Mouse (Mus musculus) MEL (cell line): ENCODE measurements at regions not wholly inside any gene's neighbourhood (a gene's known extent, or its start where the extent isn't known, plus 50 kb on each side); places are given as distances from the start of the nearest gene placed in this dataset.

Source experiments
- DNase-seq: peaks from one replicate; pipeline ENCODE4 v3.0.0; 2011; ENCODE audit warnings: low read depth, low spot score
- H3K27ac ChIP-seq: 2 replicates; pipeline ENCODE4 v1.5.1; 2012; ENCODE audit warnings: low read depth, mild to moderate bottlenecking, control low read depth, low read length, moderate library complexity; ENCODE audit not compliant: control insufficient read depth
- H3K27me3 ChIP-seq, 2 experiments: fragments of 150-350 bp in 1 of 2; sonication (generic) in 1 of 2; 2 replicates each; pipeline ENCODE4 v1.6.1; 2012; ENCODE audit warnings: low read length in 2 of 2, mild to moderate bottlenecking in 2 of 2, improper control_type of control experiment in 1 of 2, moderate library complexity in 1 of 2; ENCODE audit not compliant: insufficient read depth in 2 of 2, control insufficient read depth in 1 of 2
- H3K36me3 ChIP-seq, 2 experiments: 2 replicates each; pipeline ENCODE4 v1.6.1; 2012 to 2014; ENCODE audit warnings: low read length in 2 of 2, improper control_type of control experiment in 1 of 2, inconsistent platforms in 1 of 2, mild to moderate bottlenecking in 1 of 2; ENCODE audit not compliant: insufficient read depth in 2 of 2, control insufficient read depth in 1 of 2
- H3K4me1 ChIP-seq, 2 experiments: fragments of 150-350 bp in 1 of 2; sonication (generic) in 1 of 2; 2 replicates each; pipeline ENCODE4 v1.6.1; 2012; ENCODE audit warnings: low read length in 2 of 2, improper control_type of control experiment in 1 of 2, mild to moderate bottlenecking in 1 of 2; ENCODE audit not compliant: insufficient read depth in 2 of 2, control insufficient read depth in 1 of 2
- H3K4me3 ChIP-seq, 2 experiments: fragments of 150-350 bp in 1 of 2; sonication (generic) in 1 of 2; 2 replicates each; pipeline ENCODE4 v1.5.1; 2012; ENCODE audit warnings: low read depth in 2 of 2, low read length in 2 of 2, mild to moderate bottlenecking in 2 of 2, moderate library complexity in 2 of 2, control low read depth in 1 of 2, improper control_type of control experiment in 1 of 2; ENCODE audit not compliant: control insufficient read depth in 1 of 2, insufficient read depth in 1 of 2
- H3K79me2 ChIP-seq: 2 replicates; pipeline ENCODE4 v1.6.1; 2012; ENCODE audit warnings: mild to moderate bottlenecking, low read length, moderate library complexity; ENCODE audit not compliant: control insufficient read depth, poor library complexity, insufficient read depth
- H3K9ac ChIP-seq: 2 replicates; pipeline ENCODE4 v1.6.1; 2012; ENCODE audit warnings: low read depth, mild to moderate bottlenecking, control low read depth, low read length, moderate library complexity; ENCODE audit not compliant: control insufficient read depth, poor library complexity, severe bottlenecking
- H3K9me3 ChIP-seq: fragments of 150-350 bp; sonication (generic); replicated peaks from 2 replicates; pipeline ENCODE4 v1.6.1; 2012; ENCODE audit warnings: mild to moderate bottlenecking, low read length, improper control_type of control experiment, moderate library complexity; ENCODE audit not compliant: insufficient read depth
- BHLHE40 ChIP-seq: IDR thresholded peaks from 2 replicates; pipeline ENCODE4 v1.6.1; 2012; ENCODE audit warnings: low read depth, mild to moderate bottlenecking, inconsistent platforms, low read length, improper control_type of control experiment, borderline replicate concordance
- CHD1 ChIP-seq: IDR thresholded peaks from 2 replicates; pipeline ENCODE4 v1.6.1; 2012; ENCODE audit warnings: low read depth, mild to moderate bottlenecking, inconsistent platforms, low read length, improper control_type of control experiment
- CHD2 ChIP-seq: IDR thresholded peaks from 2 replicates; pipeline ENCODE4 v1.6.1; 2011; ENCODE audit warnings: low read length, improper control_type of control experiment
- CTCF ChIP-seq, 3 experiments: IDR thresholded peaks in 2 of 3; conservative IDR thresholded peaks in 1 of 3; 2 replicates each; pipeline ENCODE4 v1.5.1; 2011 to 2012; ENCODE audit warnings: low read length in 3 of 3, low read depth in 2 of 3, mild to moderate bottlenecking in 2 of 3, improper control_type of control experiment in 1 of 3, inconsistent platforms in 1 of 3, mixed read lengths in 1 of 3, moderate library complexity in 1 of 3; ENCODE audit not compliant: control insufficient read depth in 1 of 3, insufficient read depth in 1 of 3, poor library complexity in 1 of 3, severe bottlenecking in 1 of 3
- E2F4 ChIP-seq: IDR thresholded peaks from 2 replicates; pipeline ENCODE4 v1.6.1; 2011; ENCODE audit warnings: low read depth, low read length, improper control_type of control experiment, borderline replicate concordance
- EP300 ChIP-seq, 2 experiments: IDR thresholded peaks; 2 replicates each; pipeline ENCODE4 v1.6.1; 2011; ENCODE audit warnings: improper control_type of control experiment in 2 of 2, low read length in 2 of 2, low read depth in 1 of 2, mild to moderate bottlenecking in 1 of 2
- GATA1 ChIP-seq: IDR thresholded peaks from 2 replicates; pipeline ENCODE4 v1.6.1; 2011; ENCODE audit warnings: low read depth, low read length, improper control_type of control experiment
- HCFC1 ChIP-seq: IDR thresholded peaks from 2 replicates; pipeline ENCODE4 v1.6.1; 2012; ENCODE audit warnings: low read depth, mild to moderate bottlenecking, inconsistent platforms, low read length, improper control_type of control experiment, moderate library complexity
- JUND ChIP-seq: IDR thresholded peaks from 2 replicates; pipeline ENCODE4 v1.6.1; 2011; ENCODE audit warnings: low read depth, mild to moderate bottlenecking, improper control_type of control experiment, low read length
- KAT2A ChIP-seq: conservative IDR thresholded peaks from 2 replicates; pipeline ENCODE4 v1.6.1; 2012; ENCODE audit warnings: low read depth, low read length, improper control_type of control experiment, inconsistent platforms
- MAFK ChIP-seq: IDR thresholded peaks from 2 replicates; pipeline ENCODE4 v1.6.1; 2011; ENCODE audit warnings: low read depth, mild to moderate bottlenecking, low read length, improper control_type of control experiment, borderline replicate concordance
- MAX ChIP-seq: IDR thresholded peaks from 2 replicates; pipeline ENCODE4 v1.6.1; 2011; ENCODE audit warnings: low read length, improper control_type of control experiment
- MAZ ChIP-seq: IDR thresholded peaks from 2 replicates; pipeline ENCODE4 v1.6.1; 2012; ENCODE audit warnings: low read depth, mild to moderate bottlenecking, inconsistent platforms, low read length, improper control_type of control experiment
- MYC ChIP-seq: IDR thresholded peaks from 2 replicates; pipeline ENCODE4 v1.6.1; 2011; ENCODE audit warnings: low read depth, mild to moderate bottlenecking, low read length, improper control_type of control experiment, moderate library complexity
- NELFE ChIP-seq: IDR thresholded peaks from 2 replicates; pipeline ENCODE4 v1.6.1; 2011; ENCODE audit warnings: low read depth, low read length, improper control_type of control experiment
- NRF1 ChIP-seq: IDR thresholded peaks from 2 replicates; pipeline ENCODE4 v1.6.1; 2014; ENCODE audit warnings: low read depth, mild to moderate bottlenecking, inconsistent platforms, low read length, improper control_type of control experiment, moderate library complexity; ENCODE audit not compliant: poor library complexity, insufficient read depth, severe bottlenecking
- POLR2A ChIP-seq, 2 experiments: IDR thresholded peaks; 2 replicates each; pipeline ENCODE4 v1.6.1; 2011 to 2012; ENCODE audit warnings: low read length in 2 of 2, mild to moderate bottlenecking in 2 of 2, control low read depth in 1 of 2, improper control_type of control experiment in 1 of 2, low read depth in 1 of 2, moderate library complexity in 1 of 2; ENCODE audit not compliant: control insufficient read depth in 1 of 2, insufficient read depth in 1 of 2, poor library complexity in 1 of 2
- POLR2AphosphoS2 ChIP-seq: IDR thresholded peaks from 2 replicates; pipeline ENCODE4 v1.6.1; 2011; ENCODE audit warnings: low read length, improper control_type of control experiment
- POLR2AphosphoS5 ChIP-seq: IDR thresholded peaks from 2 replicates; pipeline ENCODE4 v1.6.1; 2012; ENCODE audit warnings: low read depth, borderline replicate concordance, mild to moderate bottlenecking, inconsistent platforms, low read length, moderate library complexity, mixed read lengths
- RAD21 ChIP-seq: IDR thresholded peaks from 2 replicates; pipeline ENCODE4 v1.6.1; 2011; ENCODE audit warnings: mild to moderate bottlenecking, low read depth, low read length, improper control_type of control experiment
- RCOR1 ChIP-seq: IDR thresholded peaks from 2 replicates; pipeline ENCODE4 v1.6.1; 2012; ENCODE audit warnings: low read depth, mild to moderate bottlenecking, inconsistent platforms, low read length, improper control_type of control experiment
- SIN3A ChIP-seq: IDR thresholded peaks from 2 replicates; pipeline ENCODE4 v1.6.1; 2012; ENCODE audit warnings: low read length, improper control_type of control experiment, inconsistent platforms
- SMC3 ChIP-seq: IDR thresholded peaks from 2 replicates; pipeline ENCODE4 v1.6.1; 2011; ENCODE audit warnings: low read depth, low read length, improper control_type of control experiment
- TAL1 ChIP-seq: IDR thresholded peaks from 2 replicates; pipeline ENCODE4 v1.6.1; 2012; ENCODE audit warnings: mild to moderate bottlenecking, inconsistent platforms, low read length, moderate library complexity, mixed read lengths
- TCF12 ChIP-seq: IDR thresholded peaks from 2 replicates; pipeline ENCODE4 v1.6.1; 2014; ENCODE audit warnings: low read depth, mild to moderate bottlenecking, inconsistent platforms, low read length, improper control_type of control experiment, moderate library complexity
- UBTF ChIP-seq: IDR thresholded peaks from 2 replicates; pipeline ENCODE4 v1.6.1; 2012; ENCODE audit warnings: low read depth, mild to moderate bottlenecking, inconsistent platforms, low read length, improper control_type of control experiment, moderate library complexity, borderline replicate concordance; ENCODE audit not compliant: insufficient read depth
- ZC3H11A ChIP-seq: IDR thresholded peaks from 2 replicates; pipeline ENCODE4 v1.6.1; 2012; ENCODE audit warnings: low read depth, mild to moderate bottlenecking, inconsistent platforms, low read length, improper control_type of control experiment
- ZKSCAN1 ChIP-seq: IDR thresholded peaks from 2 replicates; pipeline ENCODE4 v1.6.1; 2012; ENCODE audit warnings: low read depth, mild to moderate bottlenecking, inconsistent platforms, low read length, improper control_type of control experiment, moderate library complexity
- ZMIZ1 ChIP-seq: IDR thresholded peaks from 2 replicates; pipeline ENCODE4 v1.6.1; 2012; ENCODE audit warnings: low read depth, mild to moderate bottlenecking, inconsistent platforms, low read length, improper control_type of control experiment, moderate library complexity
- ZNF384 ChIP-seq: IDR thresholded peaks from 2 replicates; pipeline ENCODE4 v1.6.1; 2012; ENCODE audit warnings: low read depth, mild to moderate bottlenecking, inconsistent platforms, low read length, improper control_type of control experiment

- no peak for TF ChIP-seq BHLHE40
- TF ChIP-seq CHD1 = no peak
- TF ChIP-seq UBTF = no peak
- no peak for TF ChIP-seq RCOR1
- TF ChIP-seq POLR2A (IDR thresholded peaks at IDR 0.05; ENCODE audit: control insufficient read depth in 1 of 2, insufficient read depth in 1 of 2, low read depth in 1 of 2, low read length in 2 of 2, poor library complexity in 1 of 2) = no peak
- no peak for TF ChIP-seq POLR2AphosphoS5
- TF ChIP-seq MAX = no peak
- TF ChIP-seq POLR2AphosphoS2 = no peak
- no peak for TF ChIP-seq ZMIZ1
- TF ChIP-seq MAFK = no peak
- no peak for TF ChIP-seq KAT2A
- TF ChIP-seq NRF1 = no peak
- no peak for TF ChIP-seq EP300 (IDR thresholded peaks at IDR 0.05; ENCODE audit: low read depth in 1 of 2, low read length in 2 of 2)
- no peak for TF ChIP-seq MAZ
- TF ChIP-seq MYC = no peak
- no peak for TF ChIP-seq CTCF (IDR thresholded peaks at IDR 0.05 in 2 of 3, conservative IDR thresholded peaks at IDR 0.05 in 1 of 3; ENCODE audit: control insufficient read depth in 1 of 3, insufficient read depth in 1 of 3, low read depth in 2 of 3, low read length in 3 of 3, poor library complexity in 1 of 3, severe bottlenecking in 1 of 3)
- no peak for TF ChIP-seq E2F4
- no peak for TF ChIP-seq HCFC1
- TF ChIP-seq, all 39 proteins: peak for 0
Observed at GRCm38 (mm10) chr3:134172357-134172756, 63.9 kb upstream of the Cxxc4 start.

GRCm38 (mm10) chr3:134178491-134179054, 57.7 kb upstream of the Cxxc4 start:
- H3K27me3 ChIP-seq = no peaks in the 10 kb centered on the region

More at GRCm38 (mm10) chr3:134172357-134172756, 63.9 kb upstream of the Cxxc4 start:
- H3K9ac ChIP-seq = no peak overlapping the region
- H3K27me3 ChIP-seq = no peaks in the 10 kb centered on the region
- H3K79me2 ChIP-seq = no peaks in the 10 kb centered on the region
- H3K36me3 ChIP-seq = no peaks in the 10 kb centered on the region
- H3K4me3 ChIP-seq = no peak overlapping the region
- H3K27ac ChIP-seq = no peak overlapping the region
- H3K9me3 ChIP-seq = no peaks in the 10 kb centered on the region
- no peaks in the 10 kb centered on the region for H3K4me1 ChIP-seq
- DNase-seq = no peak

More at GRCm38 (mm10) chr3:134178491-134179054, 57.7 kb upstream of the Cxxc4 start:
- no peak for DNase-seq
- no peaks in the 10 kb centered on the region for H3K4me1 ChIP-seq
- H3K79me2 ChIP-seq = no peaks in the 10 kb centered on the region
- no peaks in the 10 kb centered on the region for H3K9me3 ChIP-seq
- H3K36me3 ChIP-seq = no peaks in the 10 kb centered on the region
- H3K9ac ChIP-seq = no peak overlapping the region
- H3K4me3 ChIP-seq = no peak overlapping the region
- TF ChIP-seq SIN3A (no peak), ZNF384 (no peak), MAX (no peak), SMC3 (no peak), CTCF (IDR thresholded peaks at IDR 0.05 in 2 of 3, conservative IDR thresholded peaks at IDR 0.05 in 1 of 3; ENCODE audit: control insufficient read depth in 1 of 3, insufficient read depth in 1 of 3, low read depth in 2 of 3, low read length in 3 of 3, poor library complexity in 1 of 3, severe bottlenecking in 1 of 3) (no peak), RAD21 (no peak), ZKSCAN1 (no peak), TAL1 (no peak), GATA1 (no peak), KAT2A (no peak), RCOR1 (no peak), TCF12 (no peak), JUND (no peak), NELFE (no peak), ZC3H11A (no peak), CHD2 (no peak), MYC (no peak), MAFK (no peak), UBTF (no peak)
- H3K27ac ChIP-seq = no peak overlapping the region
